Mouse (Mus musculus): ENCODE measurements at regions not wholly inside any gene's neighbourhood (a gene's known extent, or its start where the extent isn't known, plus 50 kb on each side); places are given as distances from the start of the nearest gene placed in this dataset.

- no peak for TF ChIP-seq POLR2A (IDR thresholded peaks at IDR 0.05; ENCODE audit: low read depth, low read length)
- no peak for TF ChIP-seq CTCF (IDR thresholded peaks at IDR 0.05; ENCODE audit: borderline replicate concordance, insufficient read depth, low read length)
Observed at GRCm38 (mm10) chr12:119051692-119052379, 85.6 kb upstream of the Abcb5 start.
